In genomic region chr17:28300323-28300722, GRCm38 (mm10) we compare ENCODE assay signal across 10 mouse cellular contexts. TPM values are rescaled to one million over a fixed set of nuclear protein-coding genes. Genes with fewer than 3 reads are reported as not detected.
DNase-seq lines count a peak whose midpoint lies in the region; ATAC-seq and TF ChIP-seq lines count a peak whose summit lies in the region.
"Had no signal": no experiment of that assay in that cellular context is flagged by ENCODE, and none has a peak within 500 bp of the region (broad histone marks: within the 10 kb centered on the region; RNA-seq: fewer than 3 reads in every experiment).

No protein-coding gene starts in this region.

- H3K9me3 ChIP-seq in heart, embryonic 14.5 days (ENCODE audit: control insufficient read depth, low read length) = no peaks in the 10 kb centered on the region
- H3K9me3 ChIP-seq in ES-E14 (ENCODE audit: control insufficient read depth, insufficient read depth, low read depth, low read length) = no peaks in the 10 kb centered on the region
- H3K9me3 ChIP-seq in embryonic facial prominence, embryonic 13.5 days = no peaks in the 10 kb centered on the region
- no peaks in the 10 kb centered on the region for H3K9me3 ChIP-seq in limb, embryonic 14.5 days (ENCODE audit: control insufficient read depth, low read length)

- no peaks in the 10 kb centered on the region; a peak in 1 of 4 replicates for H3K4me1 ChIP-seq in heart, embryonic 14.5 days (ENCODE audit: control insufficient read depth in 2 of 2, insufficient read depth in 2 of 2, low read length in 2 of 2)
- peaks cover 1 to 30% of the 10 kb centered on the region in 2 experiments; a peak in 2 of 4 replicates for H3K4me1 ChIP-seq in ES-E14 (ENCODE audit: control insufficient read depth in 2 of 2, insufficient read depth in 2 of 2, low read length in 2 of 2, poor library complexity in 1 of 2)
- H3K4me1 ChIP-seq in embryonic facial prominence, embryonic 13.5 days = peaks cover 14% of the 10 kb centered on the region
- H3K4me1 ChIP-seq in limb, embryonic 14.5 days (ENCODE audit: control insufficient read depth, insufficient read depth, low read length) = no peaks in the 10 kb centered on the region

- in situ Hi-C loops in ES-E14 (cut with MboI; ENCODE audit: low sequenced_read_pairs in 2 of 2, unreplicated experiment in 2 of 2) = no loop called here

- H3K4me2 ChIP-seq in heart, embryonic 14.5 days (ENCODE audit: low read length) = no peak overlapping the region
- H3K4me2 ChIP-seq in embryonic facial prominence, embryonic 13.5 days = no peak overlapping the region
- H3K4me2 ChIP-seq in limb, embryonic 14.5 days (replicated peaks; ENCODE audit: low read depth, low read length, severe bottlenecking) = no peak overlapping the region

- H3K4me3 ChIP-seq in heart, embryonic 14.5 days (ENCODE audit: control insufficient read depth in 1 of 2, insufficient read depth in 1 of 2, low read depth in 1 of 2, low read length in 2 of 2) = no peak overlapping the region
- no peak overlapping the region for H3K4me3 ChIP-seq in ES-E14 (ENCODE audit: insufficient read depth in 1 of 2, low read depth in 1 of 2, low read length in 2 of 2, poor library complexity in 1 of 2, severe bottlenecking in 1 of 2)
- H3K4me3 ChIP-seq in embryonic facial prominence, embryonic 13.5 days = no peak overlapping the region
- no peak overlapping the region for H3K4me3 ChIP-seq in limb, embryonic 14.5 days (replicated peaks; ENCODE audit: low read length)

- peaks cover 14% of the 10 kb centered on the region for H3K36me3 ChIP-seq in heart, embryonic 14.5 days (ENCODE audit: control insufficient read depth, insufficient read depth, low read length)
- H3K36me3 ChIP-seq in ES-E14 (ENCODE audit: control insufficient read depth, insufficient read depth, low read length, poor library complexity, severe bottlenecking) = peaks cover 2% of the 10 kb centered on the region; the same call in 1 of the 2 replicates
- peaks cover 41% of the 10 kb centered on the region for H3K36me3 ChIP-seq in embryonic facial prominence, embryonic 13.5 days
- peaks cover 34% of the 10 kb centered on the region for H3K36me3 ChIP-seq in limb, embryonic 14.5 days (ENCODE audit: control insufficient read depth, insufficient read depth, low read length)

- WGBS in heart, embryonic 14.5 days = 72% methylated on average over 9 of the region's 9 CpGs
- WGBS in embryonic facial prominence, embryonic 13.5 days = 35% methylated on average over 9 of the region's 9 CpGs
- 50% methylated on average over 9 of the region's 9 CpGs for WGBS in limb, embryonic 14.5 days

- 0 out of 2 replicates have a peak, but pooled peaks have one; percentile 33 for ATAC-seq in heart, embryonic 14.5 days (ENCODE audit: insufficient number of reproducible peaks, insufficient read depth, low FRiP score, low read depth)
- ATAC-seq in embryonic facial prominence, embryonic 13.5 days (ENCODE audit: insufficient number of reproducible peaks, insufficient read depth, low FRiP score, low TSS enrichment, low read depth) = no peak; the same call in 1 of the 2 replicates
- ATAC-seq in limb, embryonic 14.5 days (ENCODE audit: low FRiP score, low read depth) = no peak
- no peak for ATAC-seq in activated CD4-positive, CD25-positive, alpha-beta regulatory T cell, adult 4 months

- H3K9ac ChIP-seq in heart, embryonic 14.5 days (ENCODE audit: low read length) = no peak overlapping the region
- 0 out of 2 replicates have a peak overlapping the region, but pooled peaks have one; percentile 44 for H3K9ac ChIP-seq in ES-E14 (ENCODE audit: insufficient read depth, low read depth, low read length, poor library complexity, severe bottlenecking)
- H3K9ac ChIP-seq in embryonic facial prominence, embryonic 13.5 days = no peak overlapping the region
- H3K9ac ChIP-seq in limb, embryonic 14.5 days (ENCODE audit: low read depth, low read length, severe bottlenecking) = peak overlapping the region; percentile 36; the same call in 1 of the 2 replicates

- DNase-seq in heart, adult 9 months (ENCODE audit: low spot score in 2 of 2) = no peak
- DNase-seq in ES-E14 (ENCODE audit: low read depth, low spot score) = no peak
- no peak for DNase-seq in limb, embryonic 14.5 days (ENCODE audit: low spot score)
- no peak for DNase-seq in testis, postnatal 10 days (ENCODE audit: low spot score)
- DNase-seq in cerebellum, adult 8-10 months = no peak
- DNase-seq: gastrocnemius, postnatal 25 days; kidney, adult 8-10 months had no signal

- H3K27me3 ChIP-seq in heart, embryonic 14.5 days (ENCODE audit: control insufficient read depth, insufficient read depth, low read length) = no peaks in the 10 kb centered on the region
- H3K27me3 ChIP-seq in embryonic facial prominence, embryonic 13.5 days = no peaks in the 10 kb centered on the region
- H3K27me3 ChIP-seq in limb, embryonic 14.5 days (ENCODE audit: control insufficient read depth, insufficient read depth, low read length) = no peaks in the 10 kb centered on the region

- no peak for TF ChIP-seq POLR2A in limb, embryonic 14.5 days (IDR thresholded peaks at IDR 0.05; ENCODE audit: borderline replicate concordance, extremely low read depth, insufficient read depth, insufficient read length)

- no peak overlapping the region for H3K27ac ChIP-seq in heart, embryonic 14.5 days (replicated peaks in 1 of 2; ENCODE audit: control insufficient read depth in 1 of 2, insufficient read depth in 1 of 2, low read depth in 2 of 2, low read length in 2 of 2)
- no peak overlapping the region for H3K27ac ChIP-seq in ES-E14 (ENCODE audit: insufficient read depth, low read depth, low read length, poor library complexity, severe bottlenecking)
- peak overlapping the region; percentile 48 for H3K27ac ChIP-seq in embryonic facial prominence, embryonic 13.5 days
- H3K27ac ChIP-seq in limb, embryonic 14.5 days (replicated peaks; ENCODE audit: low read depth, low read length) = 0 out of 2 replicates have a peak overlapping the region, but pooled peaks have one; percentile 8

TF ChIP-seq in ES-E14, 5 proteins besides CTCF, POLR2A, EP300 and RAD21:
- TF ChIP-seq CHD2 (IDR thresholded peaks at IDR 0.05; ENCODE audit: low read depth, low read length) (no peak), ZNF384 (IDR thresholded peaks at IDR 0.05; ENCODE audit: low read depth, low read length) (no peak), HCFC1 (IDR thresholded peaks at IDR 0.05; ENCODE audit: borderline replicate concordance, insufficient read depth, low read length) (no peak), MAFK (IDR thresholded peaks at IDR 0.05; ENCODE audit: insufficient read depth, low read depth, low read length) (no peak), ZC3H11A (IDR thresholded peaks at IDR 0.05; ENCODE audit: borderline replicate concordance, low read depth, low read length) (no peak)
TF ChIP-seq in ES-E14: peak in this region for 0.

RNA-seq across cellular contexts. Expression of gene Fance, which starts 13.0 kb away (rescaled TPM):
- 17.8 and 19.5 TPM in 2 replicates for polyA plus RNA-seq in heart, embryonic 14.5 days (2014; fragmentation: Nextera tagmentation; extraction: Ambion mirVana)
- total RNA-seq in ES-E14 (2012; rRNA removed) = 25.9 and 39.8 TPM in 2 replicates
- polyA plus RNA-seq in embryonic facial prominence, embryonic 13.5 days (2015; fragmentation: Nextera tagmentation; extraction: Ambion mirVana) = 34.5 and 39.5 TPM in 2 replicates
- polyA plus RNA-seq in limb, embryonic 14.5 days (2012; rRNA removed) = 28.3 and 32.4 TPM in 2 replicates
- 30.8 and 36.1 TPM in 2 replicates for polyA plus RNA-seq in limb, embryonic 14.5 days (2014; fragmentation: Nextera tagmentation; extraction: Ambion mirVana)
- polyA plus RNA-seq in activated CD4-positive, CD25-positive, alpha-beta regulatory T cell, adult 4 months (2017; shearing (Covaris generic)) = 1 to 10 TPM; 3.4 to 6.4 TPM

RNA-seq across cellular contexts. Expression of gene Rpl10a, which starts 27.9 kb away (rescaled TPM):
- 440 and 513 TPM in 2 replicates for polyA plus RNA-seq in heart, embryonic 14.5 days (2014; fragmentation: Nextera tagmentation; extraction: Ambion mirVana)
- 2,234 and 2,688 TPM in 2 replicates for total RNA-seq in ES-E14 (2012; rRNA removed)
- polyA plus RNA-seq in embryonic facial prominence, embryonic 13.5 days (2015; fragmentation: Nextera tagmentation; extraction: Ambion mirVana) = 653 and 701 TPM in 2 replicates
- polyA plus RNA-seq in limb, embryonic 14.5 days (2012; rRNA removed) = 3,249 and 4,469 TPM in 2 replicates
- polyA plus RNA-seq in limb, embryonic 14.5 days (2014; fragmentation: Nextera tagmentation; extraction: Ambion mirVana) = 810 and 905 TPM in 2 replicates
- polyA plus RNA-seq in activated CD4-positive, CD25-positive, alpha-beta regulatory T cell, adult 4 months (2017; shearing (Covaris generic)) = 1,000 to 10,000 TPM in 1 of 2 experiments, 100 to 1,000 TPM in 1; 852 to 1,030 TPM

RNA-seq across cellular contexts. Expression of gene Tead3, which starts 50.3 kb away (rescaled TPM):
- 5.4 and 7.2 TPM in 2 replicates for polyA plus RNA-seq in heart, embryonic 14.5 days (2014; fragmentation: Nextera tagmentation; extraction: Ambion mirVana)
- total RNA-seq in ES-E14 (2012; rRNA removed) = 8.0 and 9.0 TPM in 2 replicates
- polyA plus RNA-seq in embryonic facial prominence, embryonic 13.5 days (2015; fragmentation: Nextera tagmentation; extraction: Ambion mirVana) = 14.9 and 18.9 TPM in 2 replicates
- 85.6 and 102 TPM in 2 replicates for polyA plus RNA-seq in limb, embryonic 14.5 days (2012; rRNA removed)
- 17.4 and 17.9 TPM in 2 replicates for polyA plus RNA-seq in limb, embryonic 14.5 days (2014; fragmentation: Nextera tagmentation; extraction: Ambion mirVana)
- polyA plus RNA-seq in activated CD4-positive, CD25-positive, alpha-beta regulatory T cell, adult 4 months (2017; shearing (Covaris generic)) = not detected

Comparison
In these comparisons a context has a peak if more than half of its experiments do, and no peak if none do; other contexts are left out.
1. H3K27ac ChIP-seq: peak in embryonic facial prominence, embryonic 13.5 days (single experiment) and limb, embryonic 14.5 days (single experiment); none in heart, embryonic 14.5 days (0 of 2) and ES-E14 (single experiment).
2. H3K9ac ChIP-seq: peak in ES-E14 (single experiment) and limb, embryonic 14.5 days (single experiment); none in heart, embryonic 14.5 days (single experiment) and embryonic facial prominence, embryonic 13.5 days (single experiment).